Mouse (Mus musculus) inflammation-experienced regulatory T-cells, adult 6 months (primary cell): ENCODE measurements around the gene Zdhhc6. TPM values are rescaled to one million over a fixed set of nuclear protein-coding genes. Genes with fewer than 3 reads are reported as not detected.

Experiments used
- ATAC-seq: one replicate; pipeline ENCODE4 v1.8.0; 2017
- polyA plus RNA-seq, 3 experiments: library from polyadenylated mRNA; unstranded; fragments of 100-300 nt; shearing (Covaris generic); gene quantifications; one replicate each; pipeline ENCODE4 v1.2.1; 2017

The Zdhhc6 gene
- polyA plus RNA-seq: 10 to 100 TPM; 59.2 to 70.5 (median 65.2) TPM

- peak; percentile 53 for ATAC-seq
Observed at GRCm38 (mm10) chr19:55315452-55316108, at the start of gene Zdhhc6. Gene Zdhhc6, minus strand, starts transcription at chr19:55316032.

DNA sequence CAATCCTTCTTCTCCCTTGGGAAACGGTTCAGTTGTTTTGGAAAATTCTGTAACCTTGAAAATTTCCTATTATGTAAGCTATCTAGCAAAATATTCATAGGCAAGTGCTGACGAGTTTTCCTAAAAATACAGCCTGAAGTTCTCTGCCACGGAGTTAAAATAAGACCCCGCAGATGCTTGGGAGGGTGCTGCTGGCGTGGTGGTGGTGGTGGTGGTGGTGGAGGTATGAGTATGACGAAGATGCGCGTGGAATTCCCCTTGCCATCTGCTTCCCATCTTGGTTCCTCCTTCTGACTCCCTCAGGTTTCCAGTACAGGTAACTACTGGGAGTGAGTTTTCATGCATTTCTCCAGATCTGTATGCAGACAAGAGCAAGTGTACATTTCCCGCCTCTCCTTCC is 46.8 kb upstream of the Zdhhc6 start:
- no peak for ATAC-seq

DNA sequence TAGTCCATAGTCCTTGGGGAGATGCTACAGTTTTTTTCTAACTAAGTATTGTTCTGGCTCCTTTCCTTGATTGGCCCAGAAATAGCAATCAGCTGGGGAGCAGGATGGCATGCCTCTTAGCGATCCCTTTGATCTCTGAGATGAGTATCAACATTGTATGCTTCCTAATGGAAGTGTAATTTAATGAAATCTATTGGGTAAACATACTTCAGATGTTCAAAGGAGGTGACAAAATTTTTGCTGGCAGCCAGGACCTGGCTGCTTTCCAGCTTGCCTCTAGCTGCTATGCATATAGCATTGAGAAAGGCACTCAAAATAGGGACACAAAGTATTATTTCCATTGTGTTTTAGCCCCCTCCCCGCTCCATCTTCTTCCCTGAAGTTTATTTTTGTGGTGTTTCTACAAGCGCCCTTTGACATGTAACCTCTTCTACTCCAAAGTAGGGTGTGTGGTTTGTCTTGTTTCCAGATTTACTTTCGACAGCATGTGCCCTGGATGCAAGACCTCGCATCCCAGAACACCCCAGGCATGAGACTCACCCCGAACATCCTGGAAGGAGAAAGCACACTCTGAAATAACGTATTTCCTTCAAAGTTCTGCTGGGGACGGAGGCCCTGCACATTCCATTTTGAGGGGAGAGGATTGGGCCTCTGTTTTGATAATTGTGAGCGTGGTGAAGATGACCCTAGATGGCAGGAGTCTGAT is 35.0 kb upstream of the Zdhhc6 start:
- ATAC-seq: no peak

DNA sequence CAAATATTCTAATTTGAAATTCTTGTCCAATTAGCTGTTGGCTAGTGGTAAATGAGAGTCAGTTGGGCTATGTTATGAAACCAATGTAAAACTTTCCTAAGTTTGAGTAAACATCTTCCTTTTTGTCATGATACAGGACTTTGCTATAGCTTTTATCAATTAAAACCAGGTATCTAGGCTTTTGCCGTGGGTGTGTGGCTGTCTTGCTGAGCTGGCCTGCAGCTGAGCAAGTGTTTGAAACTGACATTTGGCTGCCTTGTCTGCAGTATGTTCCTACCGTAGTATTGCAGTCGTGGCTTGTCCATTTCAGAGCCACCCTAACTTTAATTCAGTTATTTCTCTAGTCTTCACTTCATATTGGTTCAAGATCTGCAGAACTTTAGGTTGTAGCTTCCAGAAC is 32.4 kb upstream of the Zdhhc6 start:
- ATAC-seq: no peak

GRCm38 (mm10) chr19:55343274-55343673 is 27.4 kb upstream of the Zdhhc6 start:
- no peak for ATAC-seq

GRCm38 (mm10) chr19:55342423-55342822 is 26.6 kb upstream of the Zdhhc6 start:
- no peak for ATAC-seq

- ATAC-seq: no peak
Observed at GRCm38 (mm10) chr19:55341377-55341776, 25.5 kb upstream of the Zdhhc6 start.

- no peak for ATAC-seq
Observed at GRCm38 (mm10) chr19:55340521-55340920, 24.7 kb upstream of the Zdhhc6 start.

DNA sequence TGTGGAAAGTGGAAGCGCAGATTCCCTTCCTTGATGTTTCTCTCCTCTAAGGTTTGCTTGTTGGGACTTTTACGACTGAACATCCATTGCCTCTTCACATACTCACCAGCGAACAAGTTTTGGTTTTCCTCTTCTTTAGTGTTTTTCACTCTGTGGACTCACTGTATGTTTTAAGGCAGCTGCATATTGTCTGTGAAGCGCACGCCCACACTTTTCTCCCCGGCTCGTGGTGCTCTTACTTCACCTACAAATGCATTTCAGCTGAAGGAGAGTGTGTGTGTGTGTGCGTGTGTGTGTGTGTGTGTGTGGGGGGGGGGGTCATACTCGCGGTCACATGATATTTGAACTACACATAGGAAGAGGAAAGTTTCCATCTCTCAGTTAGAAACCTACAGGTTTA is 21.8 kb upstream of the Zdhhc6 start:
- ATAC-seq: no peak

DNA sequence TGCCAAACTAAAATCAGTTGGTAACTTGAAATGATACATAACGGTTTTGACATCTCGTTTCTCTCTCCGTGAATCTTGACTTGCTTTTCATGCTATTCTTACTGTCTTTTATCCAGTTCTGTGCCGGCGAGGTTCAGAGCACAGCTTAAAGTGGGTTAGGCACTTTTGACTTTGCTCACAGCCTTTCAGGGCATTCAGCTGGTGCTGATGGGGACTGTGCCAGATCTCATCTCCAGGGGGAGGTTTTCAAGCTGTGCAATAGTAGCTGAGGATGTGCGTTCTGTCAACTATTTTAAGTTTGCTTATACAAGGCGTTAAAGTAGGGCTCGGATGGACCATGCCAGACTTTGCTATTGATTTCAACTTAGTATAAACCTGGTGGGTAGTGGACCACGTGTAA is 21.2 kb upstream of the Zdhhc6 start:
- no peak for ATAC-seq

DNA sequence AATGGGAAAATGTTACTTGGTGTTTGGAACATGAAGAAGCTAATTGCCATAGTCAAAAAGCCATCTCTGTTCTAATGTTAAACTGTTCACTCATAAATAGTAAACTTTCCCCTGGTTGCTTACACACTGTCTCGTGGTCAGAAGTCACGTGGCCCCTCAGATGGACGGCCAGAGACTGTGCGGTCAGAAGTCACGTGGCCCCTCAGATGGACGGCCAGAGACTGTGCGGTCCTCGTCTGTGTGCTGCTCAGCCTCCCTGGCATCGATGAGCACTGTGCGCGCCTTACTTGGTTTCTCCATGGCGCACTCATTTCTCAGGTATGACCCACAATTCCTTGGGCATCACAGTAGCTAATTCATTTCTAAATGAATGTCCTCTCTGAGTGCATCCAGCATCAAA is 20.6 kb upstream of the Zdhhc6 start:
- no peak for ATAC-seq

DNA sequence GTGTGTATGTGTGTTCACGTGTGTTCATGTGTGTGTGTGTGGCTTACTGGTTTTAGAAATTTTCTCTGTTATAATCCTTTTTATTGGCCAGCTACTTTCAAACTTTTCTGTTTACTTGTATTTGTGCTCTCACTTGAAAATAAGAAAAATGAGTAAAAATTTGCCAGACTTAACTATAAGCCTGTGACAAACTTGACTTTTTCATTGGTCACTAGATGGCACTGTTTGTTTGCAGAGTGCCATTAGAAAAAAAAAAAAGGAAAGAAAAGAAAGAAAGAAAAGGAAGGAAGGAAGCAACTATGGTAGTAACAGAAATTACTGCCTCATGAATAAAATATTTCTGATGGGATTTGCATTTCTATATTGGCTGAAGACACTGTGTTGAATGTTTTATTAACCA is 20.0 kb upstream of the Zdhhc6 start:
- ATAC-seq: no peak

DNA sequence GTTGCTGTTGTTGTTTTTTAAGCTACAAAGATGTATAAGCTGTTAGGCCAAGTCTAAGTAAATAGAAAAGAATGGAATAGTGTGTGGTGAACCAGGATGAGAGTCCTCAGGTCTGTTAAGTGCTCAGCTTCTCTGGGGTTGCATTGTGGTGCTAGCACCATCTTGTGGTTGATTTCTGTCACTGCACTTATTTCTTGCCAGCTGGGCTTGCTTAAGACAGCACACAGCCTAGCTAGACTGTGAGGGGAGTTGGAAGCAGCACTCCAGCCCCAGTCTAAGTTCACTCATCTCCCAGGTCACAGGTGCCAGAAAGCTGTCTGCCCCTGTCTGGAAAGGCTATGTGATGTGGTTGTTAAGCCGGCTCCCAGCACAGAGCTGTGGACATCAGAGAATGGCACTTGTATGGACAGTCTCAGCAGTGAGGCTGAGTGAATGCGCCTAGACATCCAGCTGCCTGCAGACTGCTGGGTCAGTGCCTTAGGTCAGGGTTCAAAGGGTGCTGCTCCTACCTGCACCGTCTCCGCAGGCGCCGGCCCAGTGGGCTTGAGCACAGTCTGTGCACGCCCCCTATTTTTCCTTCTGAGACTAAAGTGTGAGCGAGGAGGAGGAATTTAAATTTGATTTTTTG is 16.9 kb upstream of the Zdhhc6 start:
- ATAC-seq: peak; percentile 71

GRCm38 (mm10) chr19:55331776-55332175 is 15.9 kb upstream of the Zdhhc6 start:
- no peak for ATAC-seq

DNA sequence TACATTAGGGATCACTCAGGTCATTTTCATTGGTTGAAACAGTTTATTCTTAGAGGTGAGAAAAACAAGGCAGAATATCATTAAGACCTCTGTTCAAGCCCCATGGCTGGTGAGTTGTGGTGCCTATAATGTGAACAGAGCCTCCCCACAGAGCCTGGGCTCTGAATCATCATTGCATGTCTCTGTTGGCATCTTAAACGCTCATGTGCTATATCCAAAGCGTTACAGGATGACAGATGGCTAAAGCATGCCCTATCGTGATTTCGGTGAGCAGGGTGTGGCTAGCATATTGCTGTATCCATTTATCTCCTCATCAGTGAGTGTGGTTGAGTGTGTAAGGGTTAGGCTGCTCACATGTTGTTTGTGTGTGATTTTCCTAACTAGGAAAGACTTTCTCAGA is 11.7 kb upstream of the Zdhhc6 start:
- ATAC-seq: no peak

GRCm38 (mm10) chr19:55322604-55323003 is 6.8 kb upstream of the Zdhhc6 start:
- no peak for ATAC-seq

GRCm38 (mm10) chr19:55319521-55319920 is 3.7 kb upstream of the Zdhhc6 start:
- no peak for ATAC-seq

DNA sequence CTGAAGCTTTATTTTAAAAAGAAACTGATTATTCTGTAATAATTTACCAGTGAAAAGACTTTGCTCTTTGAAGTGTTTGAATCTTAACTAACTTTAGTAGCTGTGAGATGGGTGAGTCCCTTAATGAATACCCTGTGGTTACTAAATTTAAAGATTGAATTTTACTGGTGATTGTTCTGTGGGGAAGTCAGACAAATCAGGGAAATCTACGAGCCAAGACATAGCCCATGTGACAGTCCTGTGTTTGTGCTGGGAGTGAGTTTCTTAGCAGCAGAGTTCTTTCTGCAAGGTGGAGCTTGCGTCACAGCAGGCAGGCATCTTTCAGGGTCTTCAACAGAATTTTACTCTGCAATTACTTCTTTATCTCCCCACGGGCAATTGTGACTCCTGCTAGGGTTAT is 3.2 kb upstream of the Zdhhc6 start:
- no peak for ATAC-seq

DNA sequence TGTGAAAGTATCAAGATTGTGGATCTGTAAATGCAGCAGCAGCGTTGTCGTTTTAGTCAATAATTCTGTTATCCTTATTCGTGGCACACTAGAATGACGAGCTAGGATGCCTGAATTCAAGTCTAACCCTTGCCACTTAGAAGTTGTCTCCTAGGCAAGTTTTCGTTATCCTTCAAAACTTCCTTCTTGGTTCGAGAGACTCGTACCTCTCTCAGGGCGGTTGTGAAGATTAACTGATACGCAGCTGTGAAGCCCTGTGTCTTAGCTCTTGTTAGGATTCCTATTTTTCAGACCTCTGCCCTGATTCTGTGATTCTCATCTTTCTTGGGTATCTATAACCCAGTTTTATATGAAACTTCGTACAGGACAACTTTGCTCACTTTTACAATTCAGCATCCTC is 1.1 kb upstream of the Zdhhc6 start:
- ATAC-seq: no peak

DNA sequence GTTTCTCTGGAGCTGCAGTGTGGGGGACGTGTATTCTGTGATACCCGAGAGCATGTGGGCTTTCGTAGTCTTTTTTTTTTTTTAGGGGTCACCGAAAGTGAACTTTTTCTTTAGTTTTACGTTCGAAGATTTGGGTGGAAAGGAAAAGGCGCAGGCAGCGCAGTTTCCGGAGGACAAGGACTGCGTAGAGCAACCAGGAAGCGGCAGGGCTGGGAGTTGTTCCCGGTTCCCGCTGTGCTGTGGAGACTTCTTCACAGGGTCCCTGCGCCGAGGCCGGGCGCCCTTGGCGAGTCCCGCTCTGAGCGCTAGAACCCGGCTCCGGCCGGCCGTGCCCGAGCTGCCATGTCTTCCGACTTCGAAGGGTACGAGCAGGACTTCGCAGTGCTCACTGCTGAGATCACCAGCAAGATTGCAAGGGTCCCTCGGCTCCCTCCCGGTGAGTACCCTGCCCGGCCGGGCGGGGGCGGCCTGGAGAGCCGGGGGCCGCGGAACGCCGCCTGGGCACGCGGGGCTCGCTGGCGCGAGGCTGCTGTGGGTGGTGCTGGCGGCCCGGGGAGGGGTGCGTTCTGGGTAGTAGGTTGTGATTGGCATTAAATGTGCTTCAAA is 380 bp upstream of the Zdhhc6 start, which contains the start of gene Vti1a:
Vti1a (plus strand) TSS at position 187 of the 606 bp plus-strand sequence.
- peak; percentile 83 for ATAC-seq

DNA sequence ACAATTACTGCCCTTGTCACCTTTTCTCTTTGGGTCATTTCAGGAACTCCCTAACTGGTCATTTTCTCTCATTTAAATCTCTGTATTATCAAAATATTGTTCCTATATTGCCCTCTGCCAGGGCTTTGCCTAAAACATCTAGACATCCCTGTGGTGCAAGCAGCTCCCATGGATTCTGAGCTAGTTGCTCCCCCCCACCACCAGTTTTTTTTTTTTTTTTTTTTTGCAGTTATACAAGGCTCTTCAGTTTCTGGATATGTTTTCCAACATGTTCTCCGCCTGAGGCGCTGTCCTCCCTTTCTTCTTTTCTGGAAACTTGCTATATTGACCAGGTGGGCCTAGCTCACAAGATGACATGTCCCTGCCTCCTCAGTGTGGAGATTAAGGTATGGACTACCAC is 2.2 kb downstream of the Zdhhc6 start:
- ATAC-seq: no peak

GRCm38 (mm10) chr19:55311874-55312273 is 4.0 kb downstream of the Zdhhc6 start:
- ATAC-seq: no peak

- no peak for ATAC-seq
Observed at GRCm38 (mm10) chr19:55305024-55305423, 10.8 kb downstream of the Zdhhc6 start.

GRCm38 (mm10) chr19:55300525-55300924 is 15.3 kb downstream of the Zdhhc6 start:
- ATAC-seq: no peak
